Mouse (Mus musculus): ENCODE measurements around the gene Olfr1417. TPM values are rescaled to one million over a fixed set of nuclear protein-coding genes. Genes with fewer than 3 reads are reported as not detected.
"Not testable (repeated sequence)": the region's sequence is repeated elsewhere in the genome, so short reads cannot be mapped to it uniquely, and the experiment has no call there.

Olfr1417 gene
- total RNA-seq (2021) = not detected
- long read RNA-seq, experiment 1 = 0 reads
- long read RNA-seq, experiment 2 = 0 reads

DNA sequence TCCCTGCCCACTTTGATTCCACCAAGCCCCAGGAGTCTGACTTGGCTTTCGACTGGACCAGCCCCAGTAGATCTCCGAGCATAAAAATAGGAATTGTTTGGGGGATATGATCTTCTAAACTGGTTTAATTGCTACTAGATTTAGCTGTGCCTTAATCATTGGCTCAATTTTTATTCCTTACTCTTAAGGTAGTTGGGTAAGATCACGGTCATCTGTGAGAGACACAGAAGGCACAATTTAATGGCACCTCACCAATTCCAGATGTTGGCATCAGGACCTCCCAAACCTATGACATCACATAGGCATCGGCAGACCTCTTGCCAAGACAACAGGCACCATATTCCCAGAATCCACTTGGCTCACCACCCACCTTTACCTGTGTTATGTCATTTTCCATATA lies at the start of gene Olfr1417:
Gene Olfr1417, minus strand, starts transcription at position 101 of the 400 bp plus-strand sequence.
- no peak for DNase-seq (ENCODE audit: low spot score in 2 of 2)

DNA sequence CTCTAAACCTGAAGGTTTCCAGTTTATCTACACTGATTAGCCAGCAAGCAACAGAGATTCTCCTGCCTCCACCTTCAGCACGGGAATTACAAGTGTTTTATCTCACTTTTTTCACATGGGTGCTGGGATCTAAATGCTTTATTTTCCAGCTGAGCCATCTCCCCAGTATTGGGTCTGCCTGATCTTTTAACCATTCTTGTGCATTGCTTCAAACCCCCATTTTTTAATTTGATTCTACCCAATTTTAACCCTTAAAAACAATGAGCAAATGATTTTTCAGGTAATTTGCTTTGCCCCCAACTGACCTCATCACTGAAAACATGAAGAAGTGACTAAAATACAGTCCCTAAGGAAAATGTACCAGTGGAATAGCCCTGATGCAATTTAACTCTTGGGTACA lies 47.2 kb upstream of the Olfr1417 start, which contains the start of gene Olfr1420:
Gene Olfr1420, plus strand, starts transcription at position 301 of the 400 bp plus-strand sequence.
- DNase-seq (ENCODE audit: low spot score in 2 of 2) = no peak

DNA sequence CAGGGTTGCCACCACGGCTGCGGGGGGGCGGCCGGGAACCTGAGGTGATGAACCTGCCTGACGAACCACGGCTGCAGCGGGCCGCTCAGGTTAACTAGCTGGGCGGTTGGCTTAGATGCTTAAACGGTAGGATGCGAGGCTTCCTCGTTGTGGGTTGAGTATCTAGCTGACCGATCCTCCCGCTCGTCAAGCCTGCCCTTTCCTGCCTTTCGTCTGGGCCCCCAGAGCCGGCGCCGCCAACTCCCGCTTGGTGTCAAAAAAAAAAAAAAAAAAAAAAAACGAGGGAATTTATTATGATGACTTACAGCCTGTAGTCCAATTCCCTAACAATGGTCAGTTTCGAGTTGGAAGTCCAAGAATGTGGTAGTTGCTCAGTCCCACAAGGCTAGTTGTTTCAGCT lies 39.4 kb upstream of the Olfr1417 start:
- not testable (repeated sequence) for DNase-seq (ENCODE audit: low spot score in 2 of 2)

DNA sequence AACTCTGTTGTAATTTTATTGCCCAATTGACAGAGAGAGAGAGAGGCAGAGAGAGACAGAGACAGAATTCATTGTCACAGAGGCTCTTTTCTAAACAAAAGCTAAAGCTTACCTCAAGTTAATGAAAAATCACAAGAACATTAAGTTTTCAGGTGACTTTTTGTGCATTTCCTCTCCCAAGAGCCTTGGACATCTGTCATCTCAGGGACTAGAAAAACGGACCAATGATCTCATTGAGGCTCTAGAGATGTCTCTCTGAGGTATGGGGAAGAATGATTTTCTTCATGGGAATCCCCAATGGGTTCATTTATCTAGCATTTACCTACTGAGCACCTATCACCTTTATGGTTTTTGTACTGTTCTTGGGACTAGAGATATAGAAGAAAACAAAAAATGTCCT lies 36.0 kb upstream of the Olfr1417 start, which contains the start of gene Olfr1419:
Gene Olfr1419, minus strand, starts transcription at position 101 of the 400 bp plus-strand sequence.
- no peak for DNase-seq (ENCODE audit: low spot score in 2 of 2)

DNA sequence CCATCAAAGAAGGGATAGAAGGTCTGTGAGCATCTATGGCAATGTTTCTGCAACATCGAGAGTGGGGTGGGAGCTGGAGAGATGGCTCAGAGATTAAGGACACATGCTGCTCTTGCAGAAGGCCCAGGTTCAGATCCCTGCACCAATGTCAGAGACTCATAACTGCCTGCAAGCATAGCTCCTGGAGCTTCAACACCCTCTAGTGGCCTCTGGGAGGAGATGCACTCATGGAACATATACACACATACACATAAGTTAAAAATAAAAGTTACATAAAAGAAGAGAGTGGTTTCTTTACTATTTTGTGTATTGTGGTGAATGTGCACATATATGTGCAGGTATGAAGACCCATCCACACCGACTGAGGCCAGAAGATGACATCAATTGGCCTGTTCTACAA lies 28.8 kb upstream of the Olfr1417 start:
- no peak for DNase-seq (ENCODE audit: low spot score in 2 of 2)

DNA sequence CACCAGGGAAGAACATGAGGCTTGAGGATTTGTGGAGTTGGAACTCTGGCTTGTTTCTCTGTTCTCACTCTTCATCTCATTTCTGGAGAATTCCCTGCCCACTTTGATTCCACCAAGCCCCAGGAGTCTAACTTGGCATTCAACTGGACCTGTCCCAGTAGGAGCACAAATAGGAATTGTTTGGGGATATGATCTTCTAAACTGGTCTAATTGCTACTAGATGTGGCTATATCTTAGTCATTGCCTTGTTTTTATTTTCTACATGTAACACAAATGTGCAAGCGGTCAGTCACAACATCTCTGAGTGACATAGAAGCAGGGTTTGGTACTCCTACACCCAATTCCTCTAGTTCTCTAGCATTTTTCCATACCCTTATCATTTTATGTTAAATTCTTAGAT lies 21.9 kb upstream of the Olfr1417 start, which contains the start of gene Olfr1418:
Gene Olfr1418, minus strand, starts transcription at position 101 of the 400 bp plus-strand sequence.
- no peak for DNase-seq (ENCODE audit: low spot score in 2 of 2)

DNA sequence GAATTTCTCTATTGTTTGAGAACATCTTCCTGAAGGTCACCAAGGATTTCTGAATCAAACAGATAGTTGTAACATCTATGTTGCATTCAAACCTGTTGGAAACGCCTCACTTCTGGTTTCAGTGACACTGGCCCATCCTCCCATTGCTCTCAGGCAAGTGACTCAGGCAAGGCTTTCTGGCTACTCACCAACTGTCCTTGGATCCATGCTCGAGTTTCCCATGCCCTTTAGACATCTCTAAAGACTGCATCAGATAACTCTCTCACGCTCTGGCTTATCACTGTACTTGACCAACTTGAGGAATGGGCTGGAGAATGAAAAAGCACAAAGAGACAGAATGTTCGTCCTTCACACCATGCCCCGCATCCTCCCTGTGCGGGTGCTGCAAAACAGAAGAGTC lies 17.5 kb upstream of the Olfr1417 start:
- DNase-seq (ENCODE audit: low spot score in 2 of 2) = no peak

DNA sequence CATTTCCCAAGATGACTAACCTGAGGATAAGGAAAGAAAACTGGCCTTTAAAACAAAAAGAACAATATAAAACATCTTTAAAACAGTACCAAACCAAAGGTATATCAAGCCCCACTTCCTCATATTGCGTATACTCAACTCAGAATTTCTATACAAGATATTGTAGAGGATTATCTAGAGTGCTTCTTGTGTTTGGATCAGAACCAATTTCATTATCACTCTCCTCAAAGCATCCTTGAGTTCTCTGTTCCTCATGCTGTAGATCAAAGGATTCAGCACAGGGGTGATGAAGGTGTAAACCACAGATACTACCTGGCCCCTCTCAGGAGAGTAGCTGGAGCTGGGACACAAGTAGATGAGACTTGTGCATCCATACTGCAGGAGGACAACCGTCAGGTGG lies 15.8 kb upstream of the Olfr1417 start:
- DNase-seq (ENCODE audit: low spot score in 2 of 2) = no peak

DNA sequence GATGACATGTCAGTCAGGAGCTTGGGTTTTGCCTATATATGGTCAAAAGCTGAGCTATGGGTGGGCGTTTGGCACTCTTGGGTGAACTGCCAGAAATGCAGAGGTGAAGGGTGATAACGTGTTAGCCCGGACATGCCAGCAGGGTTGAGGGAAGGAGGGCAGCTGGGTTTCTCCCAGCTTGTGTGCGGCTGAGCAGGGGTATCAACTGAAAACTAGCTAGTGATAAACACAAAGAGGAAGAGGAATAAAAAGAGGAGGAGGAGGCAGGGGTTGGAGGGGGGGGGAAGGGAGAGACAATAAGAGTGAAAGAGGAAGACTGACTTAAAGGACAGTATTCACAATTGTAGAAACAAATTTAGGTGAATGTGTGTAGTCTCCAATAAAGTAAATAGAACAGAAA lies 13.6 kb upstream of the Olfr1417 start:
- DNase-seq (ENCODE audit: low spot score in 2 of 2) = no peak

DNA sequence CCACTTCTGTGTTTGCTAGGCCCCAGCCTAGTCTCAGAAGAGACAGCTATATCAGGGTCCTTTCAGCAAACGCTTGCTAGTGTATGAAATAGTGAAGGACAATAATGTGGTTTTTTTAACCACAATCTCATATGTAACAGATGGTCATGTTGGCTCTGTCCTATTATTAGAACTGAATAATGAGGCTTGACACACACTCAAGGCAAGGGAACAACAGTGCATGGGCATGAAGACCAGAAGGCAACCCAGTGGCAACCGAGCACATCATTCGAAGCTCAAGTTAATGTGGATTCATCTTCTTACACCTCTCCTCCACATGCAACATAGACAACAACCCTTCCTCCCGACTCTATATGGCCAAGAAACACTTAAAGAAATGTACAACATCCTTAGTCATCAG lies 7.3 kb upstream of the Olfr1417 start:
- DNase-seq (ENCODE audit: low spot score in 2 of 2) = no peak

DNA sequence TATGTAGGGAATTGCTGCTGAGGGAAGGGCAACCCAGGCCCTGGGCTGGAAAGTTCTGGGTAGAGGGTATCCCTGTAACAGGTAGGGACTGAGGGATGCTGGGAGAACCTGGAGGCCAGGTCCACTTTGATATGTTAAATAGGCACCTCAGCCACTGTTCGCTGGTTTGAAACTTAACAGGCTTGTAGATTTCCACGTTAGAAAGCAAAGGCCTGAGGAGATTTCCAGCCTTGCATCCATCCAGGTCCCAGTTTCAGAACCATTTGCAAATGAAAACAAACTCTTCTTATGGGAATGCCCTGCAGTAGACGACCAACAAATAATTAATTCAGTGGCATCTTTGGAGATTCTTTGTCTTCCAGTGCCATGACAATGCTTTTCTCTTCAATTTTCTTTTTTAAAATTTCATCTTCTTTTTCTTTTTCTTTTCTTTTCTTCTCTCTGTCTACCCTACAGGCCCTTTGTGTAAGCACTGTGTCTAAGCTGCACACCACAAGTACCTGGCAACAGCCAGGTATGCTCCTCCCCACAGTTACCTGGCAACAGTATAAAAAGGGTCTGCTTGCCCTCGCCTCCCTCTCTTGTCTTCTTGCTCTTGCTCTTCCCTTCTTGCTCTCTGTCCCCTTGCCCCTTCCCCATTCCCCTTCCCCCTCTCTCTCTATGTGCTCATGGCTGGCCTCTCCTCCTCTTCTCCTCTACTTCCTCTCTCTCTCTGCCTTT lies 15.5 kb downstream of the Olfr1417 start:
- no peak for DNase-seq (ENCODE audit: low spot score in 2 of 2)

DNA sequence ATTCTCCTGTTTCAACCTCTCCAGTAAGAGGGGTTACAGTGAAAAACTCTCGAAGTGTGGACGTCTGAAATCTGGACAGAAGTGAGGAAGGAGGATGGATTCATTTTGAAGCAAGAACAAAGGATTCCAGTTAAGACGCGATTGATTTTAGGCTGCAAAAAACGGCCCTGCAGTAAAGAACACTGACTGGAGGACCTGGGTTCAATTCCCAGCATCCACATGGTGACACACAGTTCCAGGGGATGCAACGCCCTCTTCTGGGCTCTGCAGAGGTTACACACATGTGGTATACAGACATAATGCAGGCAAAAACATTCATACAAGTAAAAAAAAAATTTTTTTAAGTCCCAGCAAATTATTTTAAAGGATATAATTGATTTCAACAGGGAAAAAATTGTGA lies 18.8 kb downstream of the Olfr1417 start:
- no peak for DNase-seq (ENCODE audit: low spot score in 2 of 2)

DNA sequence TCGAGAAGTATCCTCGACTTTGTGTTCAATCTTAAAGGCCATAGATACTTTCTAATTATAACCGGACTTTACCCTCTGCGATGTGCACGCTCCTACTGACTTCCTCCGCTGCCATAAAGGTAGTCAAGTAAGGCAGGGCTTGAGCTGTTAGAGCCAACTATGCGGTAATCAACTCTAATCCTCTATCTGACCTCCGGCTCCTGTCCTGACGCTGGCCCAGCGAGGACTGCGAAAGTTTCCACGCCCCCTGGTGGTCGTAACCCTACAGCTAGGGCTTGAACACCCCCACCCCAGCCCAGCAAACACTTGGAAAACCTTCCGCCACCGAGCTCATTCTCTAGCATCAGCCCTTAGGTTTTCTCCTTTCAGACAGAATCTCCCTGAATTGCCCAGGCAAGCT lies 19.2 kb downstream of the Olfr1417 start:
- DNase-seq (ENCODE audit: low spot score in 2 of 2) = peak; percentile 53 to 63

DNA sequence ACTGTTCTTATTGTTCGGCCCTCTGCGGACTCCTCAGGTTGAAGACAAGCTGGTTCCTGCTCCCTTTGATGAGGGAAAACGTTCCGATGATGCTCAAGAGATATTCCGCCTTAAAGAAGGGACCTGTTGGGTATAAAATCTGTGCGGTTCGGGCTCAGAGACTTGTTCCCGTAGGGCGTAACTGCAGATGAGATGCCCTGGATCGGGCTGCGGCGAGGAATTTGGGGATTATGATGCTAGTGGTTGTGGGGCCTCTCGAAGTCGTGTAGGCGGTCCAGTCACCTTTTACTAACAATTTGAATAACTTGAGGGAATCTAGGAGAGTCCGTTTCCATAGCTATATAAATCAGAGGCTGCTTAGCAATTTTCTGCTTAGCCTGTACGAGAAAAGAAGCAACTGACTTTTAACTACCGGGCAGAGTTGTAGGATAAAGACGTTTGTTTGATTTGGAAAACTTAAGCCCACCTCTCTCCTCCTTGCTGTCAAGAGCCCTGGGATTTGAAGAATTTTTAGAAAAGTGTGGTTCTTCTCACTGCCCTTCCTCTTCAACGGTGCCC lies 19.8 kb downstream of the Olfr1417 start, which contains the start of gene Stx3:
Gene Stx3, minus strand, starts transcription at position 261 of the 558 bp plus-strand sequence.
- DNase-seq (ENCODE audit: low spot score in 2 of 2) = peak; percentile 9 to 21

DNA sequence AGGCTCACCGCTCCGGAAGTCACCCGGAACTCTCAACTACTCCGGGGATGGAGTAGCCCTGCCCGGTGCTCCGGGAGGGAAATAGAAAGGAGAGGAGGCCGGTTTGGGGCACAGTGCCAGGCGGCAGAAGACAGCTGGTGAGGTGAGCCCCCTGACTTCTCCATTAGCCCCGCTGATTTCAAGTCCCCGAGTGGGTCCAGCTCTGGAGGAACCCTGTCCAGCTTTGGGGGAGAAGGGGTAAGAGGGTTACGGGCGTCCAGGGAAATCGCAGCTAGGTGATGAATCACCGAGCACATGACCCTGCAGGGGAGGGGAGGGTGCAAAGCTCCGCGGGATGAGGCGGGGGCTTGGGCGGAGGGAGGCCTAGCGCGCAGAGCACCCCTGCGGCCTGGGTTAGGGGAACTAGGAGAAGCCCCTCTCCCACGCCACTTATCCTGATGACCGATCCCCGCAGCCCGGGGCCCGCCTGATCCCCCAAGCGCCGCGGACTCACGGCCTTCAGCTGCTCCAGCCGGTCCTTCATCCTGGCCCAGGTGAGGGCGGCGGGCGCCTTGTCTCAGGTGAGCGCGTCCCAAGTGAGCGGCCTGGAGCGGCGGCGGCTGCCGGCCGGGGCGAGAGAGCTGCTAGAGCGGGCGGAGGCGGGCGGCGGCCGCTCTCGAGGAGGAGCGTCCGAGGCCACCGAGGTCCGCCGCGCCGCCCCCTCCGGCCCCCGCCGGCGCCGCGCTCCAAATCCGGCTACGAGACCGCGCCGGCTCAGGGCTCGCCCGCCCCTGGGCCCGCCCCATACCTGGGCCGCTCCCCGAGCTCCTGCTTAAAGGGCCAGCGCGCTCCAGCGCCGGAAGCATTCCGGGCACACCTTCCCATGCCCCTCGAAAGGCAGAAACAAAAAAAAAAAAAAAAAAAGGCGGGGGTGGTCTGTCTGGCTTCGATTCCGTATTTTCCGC lies 20.5 kb downstream of the Olfr1417 start:
- peak; percentile 42 to 67 for DNase-seq (ENCODE audit: low spot score in 2 of 2)

DNA sequence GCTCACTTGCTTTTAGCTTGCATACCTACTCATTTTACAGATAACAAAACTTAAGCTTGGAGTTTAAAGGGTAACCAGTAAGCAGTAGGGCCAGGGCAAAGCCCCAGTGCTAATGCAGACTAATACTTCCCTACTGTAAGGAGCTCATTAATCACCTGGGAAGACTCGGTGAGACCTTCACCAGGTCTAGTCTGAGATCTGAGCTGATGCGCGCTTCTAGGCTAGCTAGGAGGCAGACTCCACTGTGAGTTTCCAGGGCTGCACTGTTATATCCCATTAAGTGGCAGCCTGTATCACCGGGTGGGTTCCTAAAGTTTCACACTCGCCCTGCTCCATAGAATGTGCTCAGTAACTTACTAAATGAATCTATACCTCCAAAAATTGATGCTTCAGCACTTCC lies 21.4 kb downstream of the Olfr1417 start:
- no peak for DNase-seq (ENCODE audit: low spot score in 2 of 2)

DNA sequence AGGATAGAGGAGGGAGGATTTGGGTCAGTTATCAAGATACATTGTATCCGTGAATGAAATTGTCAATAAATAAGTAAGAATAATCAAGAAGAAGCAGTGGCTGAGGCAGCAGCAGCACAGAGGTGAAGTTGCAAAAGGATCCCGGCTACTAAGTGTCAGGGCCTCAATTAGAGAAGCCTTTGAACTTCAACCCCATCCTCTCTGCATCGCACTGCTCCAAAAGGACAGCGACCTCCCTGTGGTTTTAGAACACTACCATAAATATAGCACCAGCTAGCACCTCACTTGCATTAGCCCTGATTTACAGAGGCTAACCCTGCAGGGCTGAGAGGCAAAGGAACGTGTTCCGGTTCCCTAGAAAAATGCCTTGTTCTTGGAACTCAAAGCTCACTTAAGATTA lies 22.3 kb downstream of the Olfr1417 start:
- no peak for DNase-seq (ENCODE audit: low spot score in 2 of 2)

DNA sequence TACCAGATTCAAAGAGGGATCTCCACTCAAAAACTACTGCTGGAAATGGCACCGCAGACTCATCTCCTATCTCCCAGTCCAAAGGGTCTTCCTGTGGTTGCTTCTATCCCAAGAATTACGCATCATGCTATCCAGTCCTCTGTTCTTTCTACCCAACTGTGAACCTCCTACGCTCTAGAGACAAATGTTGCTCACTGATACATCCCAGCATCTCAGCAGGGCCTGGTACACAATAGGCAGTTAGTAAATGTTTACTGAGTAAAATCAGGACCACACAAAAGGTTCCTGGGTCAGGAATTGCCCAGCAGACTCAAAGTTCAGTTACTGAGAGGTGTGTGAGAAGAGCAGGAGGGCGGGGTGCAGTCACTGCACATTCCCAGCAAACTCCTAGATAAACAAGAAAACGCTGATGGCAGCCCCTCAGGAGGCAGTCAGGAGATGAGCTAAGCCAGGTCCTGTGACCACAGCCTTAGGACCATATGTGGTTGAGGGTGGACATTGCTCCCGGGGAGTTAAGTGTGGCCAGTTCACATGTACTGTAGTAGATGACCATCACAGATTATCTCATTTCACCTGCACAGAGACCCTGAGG lies 24.2 kb downstream of the Olfr1417 start:
- no peak for DNase-seq (ENCODE audit: low spot score in 2 of 2)

DNA sequence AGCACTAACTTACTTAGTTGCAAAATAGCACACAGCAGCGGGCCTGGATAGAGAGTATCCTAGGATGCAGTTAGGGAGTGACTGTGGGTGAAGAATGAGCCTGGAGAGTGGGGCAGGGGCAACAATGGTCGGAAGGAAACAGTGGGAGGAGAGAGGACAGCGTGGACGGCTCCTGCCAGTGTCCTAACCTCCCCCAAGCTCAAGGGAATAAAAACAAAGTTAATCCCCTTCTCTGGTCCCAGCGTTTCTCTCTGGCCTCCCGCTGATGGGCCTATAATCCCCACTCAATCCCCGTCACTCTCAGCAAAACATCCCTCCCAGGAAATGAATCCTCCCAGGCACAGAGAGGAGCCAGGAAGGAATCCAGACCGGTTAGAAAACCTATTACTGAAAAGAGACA lies 25.4 kb downstream of the Olfr1417 start:
- no peak for DNase-seq (ENCODE audit: low spot score in 2 of 2)

DNA sequence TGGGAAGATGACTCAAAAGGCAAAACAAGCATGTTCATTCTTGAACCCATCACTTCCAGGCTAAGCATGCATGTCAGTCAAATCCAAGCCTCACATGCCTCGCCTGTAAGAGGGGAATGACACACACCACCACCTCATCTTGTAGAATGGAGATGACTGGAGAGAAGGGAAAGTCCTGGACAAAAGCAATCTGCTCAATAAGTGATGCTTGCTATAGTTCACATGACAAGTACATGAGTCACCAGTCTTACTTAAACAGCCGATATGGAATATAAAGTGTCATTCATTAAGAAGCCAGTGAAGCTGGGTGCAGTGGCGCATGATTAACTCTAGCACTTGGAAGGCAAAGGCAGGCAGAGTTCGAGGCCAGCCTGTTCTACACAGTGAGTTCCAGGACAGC lies 25.9 kb downstream of the Olfr1417 start:
- DNase-seq (ENCODE audit: low spot score in 2 of 2) = no peak

DNA sequence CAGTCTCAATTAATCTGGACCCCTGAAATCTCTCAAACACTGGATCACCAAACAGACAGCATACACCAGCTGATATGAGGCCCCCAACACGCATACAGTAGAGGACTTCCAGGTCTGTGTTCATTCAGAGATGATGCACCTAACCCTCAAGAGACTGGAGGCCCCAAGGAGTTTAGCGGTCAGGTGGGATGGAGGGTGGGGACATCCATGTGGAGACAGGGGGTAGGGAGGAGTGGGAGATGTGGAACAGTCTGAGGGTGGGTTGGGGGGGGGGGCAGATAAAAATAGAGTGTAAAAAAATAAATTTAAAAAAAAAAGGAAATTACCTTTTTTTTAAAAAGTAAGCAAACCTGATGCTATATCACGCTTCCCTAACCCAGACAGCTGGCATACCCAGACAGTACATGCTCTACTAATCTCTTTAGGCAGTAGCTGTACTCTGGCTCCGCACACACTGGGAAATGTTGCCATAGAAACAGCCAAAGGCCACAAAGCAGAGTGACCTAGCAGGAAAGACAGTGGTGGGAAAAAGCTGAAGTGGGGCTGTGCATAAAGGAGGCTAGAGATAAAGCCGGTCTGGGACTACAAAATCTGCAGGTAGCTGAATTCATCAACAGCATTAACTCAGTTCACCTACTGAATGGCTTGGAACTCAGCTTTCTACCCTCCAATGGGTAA lies 27.2 kb downstream of the Olfr1417 start:
- no peak for DNase-seq (ENCODE audit: low spot score in 2 of 2)
